Mouse (Mus musculus) heart, postnatal 4 days (tissue): ENCODE measurements at regions not wholly inside any gene's neighbourhood (a gene's known extent, or its start where the extent isn't known, plus 50 kb on each side); places are given as distances from the start of the nearest gene placed in this dataset.
A peak's percentile ranks its signal among the peaks of the same experiment; 100 is the strongest.

Experiments
- DNase-seq: peaks from one replicate; pipeline ENCODE4 v3.0.0; 2021

GRCm38 (mm10) chr9:94589672-94590071, 51.8 kb upstream of the 1190002N15Rik start:
- no peak for DNase-seq

- DNase-seq: no peak
Measured at GRCm38 (mm10) chr9:94604993-94605392, 64.7 kb upstream of the Slc9a9 start.

GRCm38 (mm10) chr9:94606422-94606821, 63.3 kb upstream of the Slc9a9 start:
- no peak for DNase-seq

- DNase-seq: no peak
Measured at GRCm38 (mm10) chr9:94607011-94607749, 62.5 kb upstream of the Slc9a9 start.

GRCm38 (mm10) chr9:94607750-94608106, 62.0 kb upstream of the Slc9a9 start:
- DNase-seq: no peak

GRCm38 (mm10) chr9:94610101-94610500, 59.6 kb upstream of the Slc9a9 start:
- DNase-seq: no peak

- DNase-seq: no peak
Measured at GRCm38 (mm10) chr9:94610600-94611337, 58.9 kb upstream of the Slc9a9 start.

- peak; percentile 51 for DNase-seq
Measured at GRCm38 (mm10) chr9:94613891-94614671, 55.6 kb upstream of the Slc9a9 start.

- peak; percentile 25 for DNase-seq
Measured at GRCm38 (mm10) chr9:94615205-94615604, 54.5 kb upstream of the Slc9a9 start.

- DNase-seq: no peak
Measured at GRCm38 (mm10) chr9:94618079-94618786, 51.5 kb upstream of the Slc9a9 start.
